Mouse (Mus musculus) spleen, adult 2 months (tissue): ENCODE data around the gene Hnf1a. TPM values are rescaled to one million over a fixed set of nuclear protein-coding genes. Genes with fewer than 3 reads are reported as not detected.

Experiments
- DNase-seq, 2 experiments: peaks; one replicate each; pipeline versions ENCODE4 v3.0.0 to v3.0.0-alpha.2; 2012 to 2021; ENCODE audit warnings: low spot score in 2 of 2, low read depth in 1 of 2
- H3K27ac ChIP-seq: fragments of 200-500 bp; 2 replicates; pipeline ENCODE4 v1.5.1; 2012; ENCODE audit warnings: low read length, inconsistent platforms; ENCODE audit not compliant: insufficient read depth
- H3K27me3 ChIP-seq: fragments of 200-500 bp; 2 replicates; pipeline ENCODE4 v1.6.1; 2012; ENCODE audit warnings: mild to moderate bottlenecking, moderate library complexity, low read length, inconsistent platforms; ENCODE audit not compliant: control insufficient read depth, insufficient read depth
- H3K36me3 ChIP-seq: fragments of 200-500 bp; 2 replicates; pipeline ENCODE4 v1.6.1; 2012; ENCODE audit warnings: mild to moderate bottlenecking, low read length, inconsistent platforms; ENCODE audit not compliant: control insufficient read depth, insufficient read depth
- H3K4me1 ChIP-seq: fragments of 200-500 bp; 2 replicates; pipeline ENCODE4 v1.6.1; 2011; ENCODE audit warnings: inconsistent platforms; ENCODE audit not compliant: control insufficient read depth, insufficient read depth, insufficient read length
- H3K4me3 ChIP-seq: fragments of 200-500 bp; 2 replicates; pipeline ENCODE4 v1.5.1; 2011; ENCODE audit warnings: mild to moderate bottlenecking, inconsistent platforms; ENCODE audit not compliant: insufficient read depth, insufficient read length; ENCODE audit errors: extremely low read depth
- CTCF ChIP-seq: fragments of 200-500 bp; IDR thresholded peaks from 2 replicates; pipeline ENCODE4 v1.5.1; 2011; ENCODE audit warnings: mild to moderate bottlenecking, inconsistent platforms; ENCODE audit not compliant: insufficient read depth, insufficient read length, insufficient replicate concordance; ENCODE audit errors: extremely low read depth
- POLR2A ChIP-seq: fragments of 200-500 bp; IDR thresholded peaks from 2 replicates; pipeline ENCODE4 v1.6.1; 2011; ENCODE audit warnings: low read depth, low read length, inconsistent platforms
- WGBS: fragments of 180-500 bp; shearing (Covaris S2); methylation state at CpG from one replicate; pipeline ENCODE4 v1.1.7; 2018; 5-methylcytosine and 5-hydroxymethylcytosine counted together
- polyA plus RNA-seq: library from polyadenylated mRNA; depleted of rRNA; stranded (reverse); fragments of >200 nt; gene quantifications from 2 replicates; pipeline ENCODE4 v1.2.3, GENCODE M21; 2012

Hnf1a gene
- polyA plus RNA-seq, 1 experiment = 0.20 TPM

- Histone ChIP-seq H3K27ac (no peak overlapping the region), H3K4me3 (no peak overlapping the region), H3K36me3 (no peaks in the 10 kb centered on the region), H3K4me1 (no peaks in the 10 kb centered on the region), H3K27me3 (no peaks in the 10 kb centered on the region)
- WGBS = 31% methylated on average over 6 of the region's 6 CpGs
- no peak for DNase-seq
- no peak for TF ChIP-seq CTCF
Measured at GRCm38 (mm10) chr5:115002781-115003180, 31.9 kb upstream of the Hnf1a start.

GRCm38 (mm10) chr5:115001464-115001863 lies 30.6 kb upstream of the Hnf1a start:
- H3K27me3 ChIP-seq = no peaks in the 10 kb centered on the region

GRCm38 (mm10) chr5:115000503-115000902 lies 29.6 kb upstream of the Hnf1a start:
- Histone ChIP-seq H3K27ac (no peak overlapping the region), H3K4me3 (no peak overlapping the region), H3K27me3 (no peaks in the 10 kb centered on the region), H3K4me1 (no peaks in the 10 kb centered on the region), H3K36me3 (no peaks in the 10 kb centered on the region)
- no peak for DNase-seq
- WGBS = 89% methylated on average over 2 of the region's 2 CpGs
- no peak for TF ChIP-seq POLR2A
- TF ChIP-seq CTCF = no peak

More at GRCm38 (mm10) chr5:115001464-115001863, 30.6 kb upstream of the Hnf1a start:
- no peak for TF ChIP-seq POLR2A
- no peak for TF ChIP-seq CTCF
- no peaks in the 10 kb centered on the region for H3K36me3 ChIP-seq
- H3K27ac ChIP-seq = no peak overlapping the region
- no peak overlapping the region for H3K4me3 ChIP-seq
- no peak for DNase-seq
- 90% methylated on average over 8 of the region's 8 CpGs for WGBS
- no peaks in the 10 kb centered on the region for H3K4me1 ChIP-seq

GRCm38 (mm10) chr5:114997327-114997726 lies 26.4 kb upstream of the Hnf1a start:
- 45% methylated on average over 6 of the region's 6 CpGs for WGBS
- no peak overlapping the region for H3K27ac ChIP-seq

GRCm38 (mm10) chr5:114996447-114996846 lies 25.6 kb upstream of the Hnf1a start:
- Histone ChIP-seq H3K4me3 (no peak overlapping the region; the same call in 1 of the 2 replicates), H3K36me3 (no peaks in the 10 kb centered on the region), H3K4me1 (no peaks in the 10 kb centered on the region), H3K27ac (no peak overlapping the region), H3K27me3 (no peaks in the 10 kb centered on the region)
- DNase-seq = no peak
- 67% methylated on average over 16 of the region's 16 CpGs for WGBS
- TF ChIP-seq POLR2A (no peak), CTCF (no peak)

More at GRCm38 (mm10) chr5:114997327-114997726, 26.4 kb upstream of the Hnf1a start:
- no peak overlapping the region for H3K4me3 ChIP-seq
- DNase-seq = no peak
- no peaks in the 10 kb centered on the region for H3K36me3 ChIP-seq
- TF ChIP-seq POLR2A (no peak), CTCF (no peak)
- no peaks in the 10 kb centered on the region for H3K4me1 ChIP-seq
- no peaks in the 10 kb centered on the region for H3K27me3 ChIP-seq

GRCm38 (mm10) chr5:114985074-114985473 lies 14.2 kb upstream of the Hnf1a start:
- H3K4me3 ChIP-seq = no peak overlapping the region
- H3K36me3 ChIP-seq = no peaks in the 10 kb centered on the region
- H3K27me3 ChIP-seq = no peaks in the 10 kb centered on the region
- TF ChIP-seq POLR2A (no peak), CTCF (no peak)
- H3K4me1 ChIP-seq = no peaks in the 10 kb centered on the region
- no peak overlapping the region for H3K27ac ChIP-seq
- DNase-seq = no peak

- no peak for DNase-seq
- peaks cover 5% of the 10 kb centered on the region; the same call in 1 of the 2 replicates for H3K4me1 ChIP-seq
- H3K27ac ChIP-seq = no peak overlapping the region
- TF ChIP-seq POLR2A = no peak
- no peak for TF ChIP-seq CTCF
- H3K27me3 ChIP-seq = no peaks in the 10 kb centered on the region
- WGBS = 72% methylated on average over 15 of the region's 15 CpGs
- no peak overlapping the region for H3K4me3 ChIP-seq
- H3K36me3 ChIP-seq = no peaks in the 10 kb centered on the region
Measured at GRCm38 (mm10) chr5:114982001-114982400, 11.1 kb upstream of the Hnf1a start.
